Mouse (Mus musculus): ENCODE measurements around the gene Mrpl47. TPM values are rescaled to one million over a fixed set of nuclear protein-coding genes. Genes with fewer than 3 reads are reported as not detected.
A peak's percentile ranks its signal among the peaks of the same experiment; 100 is the strongest.
"Not testable (repeated sequence)": the region's sequence is repeated elsewhere in the genome, so short reads cannot be mapped to it uniquely, and the experiment has no call there.

Mrpl47 gene
- polyA plus RNA-seq, 1 experiment from 2014 or later, result 42.7 TPM

GRCm38 (mm10) chr3:32745426-32745825 is 8.0 kb upstream of the Mrpl47 start:
- peaks cover 15% of the 10 kb centered on the region for H3K36me3 ChIP-seq (ENCODE audit: control insufficient read depth, insufficient read depth, low read length)
- H3K27me3 ChIP-seq (ENCODE audit: control insufficient read depth, insufficient read depth, low read length); H3K4me2 ChIP-seq (ENCODE audit: low read depth, severe bottlenecking); H3K9ac ChIP-seq (ENCODE audit: low read length); DNase-seq (ENCODE audit: low spot score); ATAC-seq (ENCODE audit: insufficient number of reproducible peaks, low FRiP score, low TSS enrichment, low read depth); H3K27ac ChIP-seq (replicated peaks; ENCODE audit: low read depth, low read length); H3K4me1 ChIP-seq (ENCODE audit: control insufficient read depth, insufficient read depth, low read length); H3K4me3 ChIP-seq (ENCODE audit: low read depth, low read length); H3K9me3 ChIP-seq (ENCODE audit: control insufficient read depth, low read length): not testable (repeated sequence)

- 94% methylated on average over 6 of the region's 6 CpGs for WGBS
- H3K27ac ChIP-seq (replicated peaks; ENCODE audit: low read depth, low read length), result no peak overlapping the region
- peaks cover 15% of the 10 kb centered on the region for H3K36me3 ChIP-seq (ENCODE audit: control insufficient read depth, insufficient read depth, low read length)
Measured at GRCm38 (mm10) chr3:32745001-32745400, 7.6 kb upstream of the Mrpl47 start.

DNA sequence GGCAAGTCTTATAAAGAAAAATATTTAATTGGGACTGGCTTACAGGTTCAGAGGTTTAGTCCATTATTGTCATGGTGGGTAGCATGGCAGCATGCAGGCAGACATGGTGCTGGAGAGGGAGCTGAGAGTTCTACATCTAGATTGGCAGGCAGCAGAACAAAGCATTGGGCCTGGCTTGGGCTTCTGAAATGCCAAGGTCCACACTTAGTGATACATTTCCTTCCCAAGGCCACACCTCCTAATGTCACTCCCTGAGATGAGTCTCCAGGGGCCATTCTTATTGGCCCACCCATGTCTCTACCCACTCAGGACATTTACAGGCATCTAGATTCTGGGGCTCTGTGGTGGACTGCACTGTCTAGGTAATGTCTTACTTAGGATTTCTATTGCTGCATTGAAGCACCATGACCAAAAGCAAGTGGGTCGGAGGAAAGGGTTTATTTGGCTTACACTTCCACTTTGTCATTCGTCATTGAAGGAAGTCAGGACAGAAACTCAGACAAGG is 4.9 kb upstream of the Mrpl47 start:
- no peaks in the 10 kb centered on the region for H3K27me3 ChIP-seq (ENCODE audit: control insufficient read depth, insufficient read depth, low read length)
- H3K4me2 ChIP-seq (ENCODE audit: low read depth, severe bottlenecking), result no peak overlapping the region
- DNase-seq (ENCODE audit: low spot score) (no peak), ATAC-seq (ENCODE audit: insufficient number of reproducible peaks, low FRiP score, low TSS enrichment, low read depth) (no peak)
- 84% methylated on average over 2 of the region's 2 CpGs for whole genome bisulfite sequencing
- peaks cover 4% of the 10 kb centered on the region for H3K4me1 ChIP-seq (ENCODE audit: control insufficient read depth, insufficient read depth, low read length)
- H3K27ac ChIP-seq (replicated peaks; ENCODE audit: low read depth, low read length), result no peak overlapping the region
- no peak overlapping the region for H3K9ac ChIP-seq (ENCODE audit: low read length)
- H3K36me3 ChIP-seq (ENCODE audit: control insufficient read depth, insufficient read depth, low read length), result peaks cover 9% of the 10 kb centered on the region
- no peak overlapping the region for H3K4me3 ChIP-seq (ENCODE audit: low read depth, low read length)
- H3K9me3 ChIP-seq (ENCODE audit: control insufficient read depth, low read length), result no peaks in the 10 kb centered on the region

More at GRCm38 (mm10) chr3:32745001-32745400, 7.6 kb upstream of the Mrpl47 start:
- no peak for ATAC-seq (ENCODE audit: insufficient number of reproducible peaks, low FRiP score, low TSS enrichment, low read depth)
- H3K9ac ChIP-seq (ENCODE audit: low read length), result no peak overlapping the region
- no peaks in the 10 kb centered on the region for H3K9me3 ChIP-seq (ENCODE audit: control insufficient read depth, low read length)
- no peaks in the 10 kb centered on the region for H3K27me3 ChIP-seq (ENCODE audit: control insufficient read depth, insufficient read depth, low read length)
- DNase-seq (ENCODE audit: low spot score), result no peak
- H3K4me1 ChIP-seq (ENCODE audit: control insufficient read depth, insufficient read depth, low read length), result no peaks in the 10 kb centered on the region
- no peak overlapping the region for H3K4me3 ChIP-seq (ENCODE audit: low read depth, low read length)
- H3K4me2 ChIP-seq (ENCODE audit: low read depth, severe bottlenecking), result no peak overlapping the region

DNA sequence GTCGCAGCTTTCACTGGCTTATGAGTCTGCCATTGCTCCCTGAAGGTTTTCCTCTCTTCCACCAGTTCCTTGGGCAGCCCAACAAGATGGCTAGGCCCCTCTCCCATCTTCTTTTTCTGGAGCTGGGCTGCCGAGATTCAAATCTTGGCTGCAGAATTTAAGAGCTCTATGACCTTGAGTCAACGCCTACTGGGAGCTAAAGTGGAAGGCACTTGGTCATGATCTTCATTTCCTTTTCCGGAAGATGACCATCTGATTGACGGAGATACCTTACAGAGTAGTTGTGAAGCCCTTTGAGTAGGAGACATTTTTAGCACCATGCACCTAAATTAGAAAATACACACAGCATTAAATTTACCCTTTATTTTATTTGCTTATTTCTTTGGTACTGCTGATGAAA is 1.1 kb upstream of the Mrpl47 start:
- ATAC-seq (ENCODE audit: insufficient number of reproducible peaks, low FRiP score, low TSS enrichment, low read depth), result no peak
- Histone ChIP-seq H3K36me3 (ENCODE audit: control insufficient read depth, insufficient read depth, low read length) (no peaks in the 10 kb centered on the region), H3K9ac (ENCODE audit: low read length) (no peak overlapping the region), H3K4me1 (ENCODE audit: control insufficient read depth, insufficient read depth, low read length) (peaks cover 4% of the 10 kb centered on the region), H3K27ac (replicated peaks; ENCODE audit: low read depth, low read length) (no peak overlapping the region), H3K9me3 (ENCODE audit: control insufficient read depth, low read length) (no peaks in the 10 kb centered on the region), H3K27me3 (ENCODE audit: control insufficient read depth, insufficient read depth, low read length) (no peaks in the 10 kb centered on the region), H3K4me3 (ENCODE audit: low read depth, low read length) (no peak overlapping the region), H3K4me2 (ENCODE audit: low read depth, severe bottlenecking) (no peak overlapping the region)
- 92% methylated on average over 5 of the region's 5 CpGs for WGBS
- DNase-seq (ENCODE audit: low spot score), result no peak

GRCm38 (mm10) chr3:32736244-32737171 is 897 bp downstream of the Mrpl47 start, which contains the start of gene Ndufb5:
Ndufb5 (plus strand) TSS chr3:32736990.
- no peaks in the 10 kb centered on the region for H3K9me3 ChIP-seq (ENCODE audit: control insufficient read depth, low read length)
- H3K9ac ChIP-seq (ENCODE audit: low read length), result peak within 1 kb of the TSS; percentile 86
- under 1% methylated on average over 62 of the region's 62 CpGs for WGBS
- peak within 1 kb of the TSS; percentile 70 for H3K4me2 ChIP-seq (ENCODE audit: low read depth, severe bottlenecking)
- H3K4me1 ChIP-seq (ENCODE audit: control insufficient read depth, insufficient read depth, low read length), result peaks cover 4% of the 10 kb centered on the region
- ATAC-seq (ENCODE audit: insufficient number of reproducible peaks, low FRiP score, low TSS enrichment, low read depth), result peak; percentile 98
- no peaks in the 10 kb centered on the region; the same call in 1 of the 2 replicates for H3K36me3 ChIP-seq (ENCODE audit: control insufficient read depth, insufficient read depth, low read length)
- H3K27ac ChIP-seq (replicated peaks; ENCODE audit: low read depth, low read length), result no peak within 1 kb of the TSS; the same call in 1 of the 2 replicates
- peak; percentile 97 for DNase-seq (ENCODE audit: low spot score)
- H3K4me3 ChIP-seq (ENCODE audit: low read depth, low read length), result peak within 1 kb of the TSS; percentile 91
- H3K27me3 ChIP-seq (ENCODE audit: control insufficient read depth, insufficient read depth, low read length), result no peaks in the 10 kb centered on the region

DNA sequence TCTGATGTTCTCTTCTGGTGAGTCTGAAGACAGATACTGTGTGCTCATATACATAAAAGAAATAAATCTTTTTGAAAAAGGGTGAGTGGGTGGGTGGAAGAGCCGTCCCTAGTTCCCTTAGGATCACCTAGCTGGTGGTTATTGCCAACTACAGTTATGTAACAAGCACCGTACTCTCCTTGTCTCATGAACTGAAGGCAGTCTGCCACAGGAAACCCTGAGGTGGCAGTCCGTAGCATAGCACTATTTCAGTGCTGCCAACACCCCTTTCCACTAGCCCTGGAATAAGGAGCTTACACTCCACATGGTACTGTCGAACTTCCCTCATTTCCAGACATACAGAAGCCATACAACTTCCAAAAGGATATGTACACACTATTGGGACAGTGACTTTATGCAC is 9.5 kb downstream of the Mrpl47 start:
- ATAC-seq (ENCODE audit: insufficient number of reproducible peaks, low FRiP score, low TSS enrichment, low read depth), result no peak

GRCm38 (mm10) chr3:32725951-32726350 is 11.5 kb downstream of the Mrpl47 start:
- H3K9me3 ChIP-seq (ENCODE audit: control insufficient read depth, low read length), result 0 out of 2 replicates have a peak, but pooled peaks cover 2% of the 10 kb centered on the region
- DNase-seq (ENCODE audit: low spot score) (no peak), ATAC-seq (ENCODE audit: insufficient number of reproducible peaks, low FRiP score, low TSS enrichment, low read depth) (no peak)
- no peaks in the 10 kb centered on the region for H3K27me3 ChIP-seq (ENCODE audit: control insufficient read depth, insufficient read depth, low read length)
- H3K4me3 ChIP-seq (ENCODE audit: low read depth, low read length), result no peak overlapping the region
- 92% methylated on average over 5 of the region's 5 CpGs for WGBS
- peaks cover 33% of the 10 kb centered on the region for H3K36me3 ChIP-seq (ENCODE audit: control insufficient read depth, insufficient read depth, low read length)
- H3K9ac ChIP-seq (ENCODE audit: low read length), result no peak overlapping the region
- no peak overlapping the region for H3K27ac ChIP-seq (replicated peaks; ENCODE audit: low read depth, low read length)
- H3K4me1 ChIP-seq (ENCODE audit: control insufficient read depth, insufficient read depth, low read length), result no peaks in the 10 kb centered on the region
- H3K4me2 ChIP-seq (ENCODE audit: low read depth, severe bottlenecking), result no peak overlapping the region

More for the DNA sequence above, 9.5 kb downstream of the Mrpl47 start:
- no peaks in the 10 kb centered on the region for H3K4me1 ChIP-seq (ENCODE audit: control insufficient read depth, insufficient read depth, low read length)
- H3K27ac ChIP-seq (replicated peaks; ENCODE audit: low read depth, low read length), result no peak overlapping the region
- H3K9me3 ChIP-seq (ENCODE audit: control insufficient read depth, low read length), result 0 out of 2 replicates have a peak, but pooled peaks cover 2% of the 10 kb centered on the region
- no peak overlapping the region for H3K4me3 ChIP-seq (ENCODE audit: low read depth, low read length)
- WGBS, result 92% methylated on average over 4 of the region's 4 CpGs
- H3K9ac ChIP-seq (ENCODE audit: low read length), result no peak overlapping the region
- H3K36me3 ChIP-seq (ENCODE audit: control insufficient read depth, insufficient read depth, low read length), result peaks cover 36% of the 10 kb centered on the region
- no peaks in the 10 kb centered on the region for H3K27me3 ChIP-seq (ENCODE audit: control insufficient read depth, insufficient read depth, low read length)
- H3K4me2 ChIP-seq (ENCODE audit: low read depth, severe bottlenecking), result no peak overlapping the region
- DNase-seq (ENCODE audit: low spot score), result no peak

- no peak for DNase-seq (ENCODE audit: low spot score)
- no peak for ATAC-seq (ENCODE audit: insufficient number of reproducible peaks, low FRiP score, low TSS enrichment, low read depth)
- no peaks in the 10 kb centered on the region for H3K27me3 ChIP-seq (ENCODE audit: control insufficient read depth, insufficient read depth, low read length)
- 94% methylated on average over 7 of the region's 7 CpGs for WGBS
- no peak overlapping the region for H3K4me3 ChIP-seq (ENCODE audit: low read depth, low read length)
- no peaks in the 10 kb centered on the region for H3K4me1 ChIP-seq (ENCODE audit: control insufficient read depth, insufficient read depth, low read length)
- H3K9ac ChIP-seq (ENCODE audit: low read length), result no peak overlapping the region
- H3K27ac ChIP-seq (replicated peaks; ENCODE audit: low read depth, low read length), result no peak overlapping the region
- H3K9me3 ChIP-seq (ENCODE audit: control insufficient read depth, low read length), result 0 out of 2 replicates have a peak, but pooled peaks cover 2% of the 10 kb centered on the region
- H3K36me3 ChIP-seq (ENCODE audit: control insufficient read depth, insufficient read depth, low read length), result peaks cover 38% of the 10 kb centered on the region
- no peak overlapping the region for H3K4me2 ChIP-seq (ENCODE audit: low read depth, severe bottlenecking)
Measured at GRCm38 (mm10) chr3:32724191-32724590, 13.2 kb downstream of the Mrpl47 start.

All from limb, embryonic 11.5 days (tissue).